Mouse (Mus musculus) E14TG2a.4 (cell line): ENCODE data around the gene Psmc6.

Experiments used
- H3K27me3 ChIP-seq: 2 replicates; pipeline ENCODE4 v1.6.1; 2014; ENCODE audit warnings: low read length, control low read depth; ENCODE audit not compliant: insufficient read depth
- H3K36me3 ChIP-seq: 2 replicates; pipeline ENCODE4 v1.6.1; 2014; ENCODE audit warnings: low read length, control low read depth; ENCODE audit not compliant: insufficient read depth
- H3K4me1 ChIP-seq: replicated peaks from 2 replicates; pipeline ENCODE4 v1.6.1; 2014; ENCODE audit warnings: low read depth, low read length, control low read depth
- H3K4me3 ChIP-seq: replicated peaks from 2 replicates; pipeline ENCODE4 v1.5.1; 2014; ENCODE audit warnings: mild to moderate bottlenecking, low read length
- H3K9me3 ChIP-seq: 2 replicates; pipeline ENCODE4 v1.6.1; 2014; ENCODE audit warnings: low read length, control low read depth
- CTCF ChIP-seq: conservative IDR thresholded peaks from 2 replicates; pipeline ENCODE4 v1.5.1; 2014; ENCODE audit warnings: low read length
- NANOG ChIP-seq: IDR thresholded peaks from 2 replicates; pipeline ENCODE4 v1.6.1; 2014; ENCODE audit warnings: borderline replicate concordance, low read length, mixed read lengths
- POU5F1 ChIP-seq: IDR thresholded peaks from 2 replicates; pipeline ENCODE4 v1.6.1; 2014; ENCODE audit warnings: low read length, borderline replicate concordance

Gene Psmc6

GRCm38 (mm10) chr14:45310101-45310500 lies 19.5 kb upstream of the Psmc6 start:
- peaks cover 20% of the 10 kb centered on the region for H3K36me3 ChIP-seq
- H3K4me3 ChIP-seq, result no peak overlapping the region
- H3K27me3 ChIP-seq, result no peaks in the 10 kb centered on the region
- no peaks in the 10 kb centered on the region for H3K9me3 ChIP-seq
- TF ChIP-seq POU5F1 (no peak), CTCF (no peak), NANOG (no peak)
- H3K4me1 ChIP-seq, result peaks cover 42% of the 10 kb centered on the region

DNA sequence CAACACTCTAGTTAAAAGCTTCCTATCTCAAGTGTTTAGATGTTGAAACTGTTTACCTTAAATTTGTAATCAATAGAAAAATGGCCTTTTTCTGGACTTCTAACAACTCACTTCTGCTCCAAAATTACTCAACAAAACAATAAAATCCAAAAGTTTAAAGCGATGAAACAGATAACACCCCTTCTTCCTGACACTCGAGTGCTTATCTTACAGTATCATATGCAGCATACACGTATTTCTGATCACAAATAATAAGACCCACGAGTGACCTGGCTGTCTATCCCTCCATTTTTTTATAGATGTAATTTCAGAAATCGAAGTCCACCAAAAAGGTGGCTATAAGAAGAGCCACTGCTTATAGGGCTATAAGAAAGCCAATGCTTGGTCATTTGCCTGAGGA lies 12.7 kb upstream of the Psmc6 start:
- peak overlapping the region; percentile 98 for H3K4me3 ChIP-seq
- peaks cover 7% of the 10 kb centered on the region; the same call in 1 of the 2 replicates for H3K36me3 ChIP-seq
- no peaks in the 10 kb centered on the region for H3K9me3 ChIP-seq
- H3K4me1 ChIP-seq, result peaks cover 45% of the 10 kb centered on the region
- H3K27me3 ChIP-seq, result no peaks in the 10 kb centered on the region
- no peak for TF ChIP-seq POU5F1
- TF ChIP-seq CTCF, result no peak
- no peak for TF ChIP-seq NANOG

- no peaks in the 10 kb centered on the region for H3K9me3 ChIP-seq
- H3K36me3 ChIP-seq, result peaks cover 7% of the 10 kb centered on the region; the same call in 1 of the 2 replicates
- H3K4me1 ChIP-seq, result peaks cover 41% of the 10 kb centered on the region
- peak overlapping the region; percentile 98 for H3K4me3 ChIP-seq
- H3K27me3 ChIP-seq, result no peaks in the 10 kb centered on the region
- TF ChIP-seq POU5F1 (no peak), NANOG (no peak), CTCF (no peak)
Observed at GRCm38 (mm10) chr14:45317921-45318411, 11.6 kb upstream of the Psmc6 start.

DNA sequence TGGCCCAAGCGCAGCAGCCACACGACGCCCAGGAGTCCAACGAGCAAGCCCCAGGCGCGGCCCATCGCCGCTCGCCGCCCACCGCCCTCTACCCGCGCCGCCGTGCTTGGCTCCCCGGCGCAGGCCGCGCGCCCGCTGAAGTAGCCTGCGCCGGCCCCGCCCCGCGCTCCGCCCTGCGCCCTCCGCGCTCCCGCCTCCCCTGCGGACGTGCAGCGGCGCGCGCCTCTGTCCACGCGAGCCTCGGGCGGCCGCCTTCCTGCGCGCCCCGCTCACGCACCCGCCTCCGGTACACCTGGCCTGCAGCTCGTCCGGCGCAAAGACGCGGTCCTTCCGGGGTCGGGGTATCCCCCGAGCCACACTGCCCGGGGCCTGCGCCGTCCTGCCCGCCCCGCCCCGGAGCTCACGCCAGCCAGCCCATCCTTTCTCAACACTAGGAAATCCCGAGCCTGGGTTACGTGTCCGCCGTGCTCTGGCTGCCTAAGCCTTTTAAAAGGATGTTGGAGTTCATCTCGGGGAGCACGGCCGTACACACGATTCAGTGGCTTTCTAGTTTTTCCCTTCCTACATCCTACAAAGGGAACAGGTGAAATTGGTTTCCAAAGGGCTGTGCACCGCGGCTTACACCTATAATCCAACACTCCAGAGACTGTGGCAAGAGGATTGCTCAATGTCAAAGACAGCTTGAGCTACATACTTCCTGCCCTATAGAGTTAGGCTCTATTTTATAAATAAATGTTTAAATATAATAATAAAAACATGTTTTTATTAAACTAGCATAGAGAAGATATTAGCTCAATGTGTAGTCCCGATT lies 11.0 kb upstream of the Psmc6 start, which contains the start of gene Ero1l:
TSS of gene Ero1l (minus strand) at position 346 of the 811 bp plus-strand sequence.
- H3K27me3 ChIP-seq, result no peaks in the 10 kb centered on the region
- peaks cover 36% of the 10 kb centered on the region for H3K4me1 ChIP-seq
- H3K4me3 ChIP-seq, result peak within 1 kb of the TSS; percentile 98
- H3K9me3 ChIP-seq, result no peaks in the 10 kb centered on the region
- peaks cover 3% of the 10 kb centered on the region; the same call in 1 of the 2 replicates for H3K36me3 ChIP-seq
- TF ChIP-seq CTCF (no peak), NANOG (no peak), POU5F1 (no peak)

DNA sequence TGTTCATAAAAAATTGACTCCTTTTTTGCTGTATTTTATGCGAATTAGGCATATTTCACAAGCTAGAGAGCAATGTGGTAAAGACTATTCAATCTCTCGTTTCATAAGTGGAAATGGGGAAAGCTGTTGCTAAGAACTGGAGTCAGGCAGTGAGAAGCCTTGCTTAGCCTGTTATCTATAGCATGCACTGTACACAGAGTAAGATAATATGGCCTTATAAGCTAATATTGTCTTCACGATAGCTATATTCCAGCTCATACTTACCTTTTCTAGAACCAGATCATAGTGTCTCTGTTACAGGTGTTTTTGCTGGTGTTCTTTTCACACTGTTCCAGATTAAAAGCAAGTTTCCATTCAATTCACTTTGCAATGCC lies 10.4 kb upstream of the Psmc6 start:
- Histone ChIP-seq H3K4me1 (peaks cover 31% of the 10 kb centered on the region), H3K9me3 (no peaks in the 10 kb centered on the region), H3K27me3 (no peaks in the 10 kb centered on the region), H3K36me3 (no peaks in the 10 kb centered on the region), H3K4me3 (peak overlapping the region; percentile 98; the same call in 1 of the 2 replicates)
- TF ChIP-seq POU5F1 (no peak), CTCF (no peak), NANOG (no peak)

GRCm38 (mm10) chr14:45320111-45320510 lies 9.5 kb upstream of the Psmc6 start:
- no peaks in the 10 kb centered on the region for H3K9me3 ChIP-seq
- no peaks in the 10 kb centered on the region for H3K27me3 ChIP-seq
- H3K36me3 ChIP-seq, result no peaks in the 10 kb centered on the region
- no peak overlapping the region for H3K4me3 ChIP-seq
- no peak for TF ChIP-seq NANOG
- no peak for TF ChIP-seq POU5F1
- TF ChIP-seq CTCF, result no peak
- peaks cover 29% of the 10 kb centered on the region for H3K4me1 ChIP-seq

DNA sequence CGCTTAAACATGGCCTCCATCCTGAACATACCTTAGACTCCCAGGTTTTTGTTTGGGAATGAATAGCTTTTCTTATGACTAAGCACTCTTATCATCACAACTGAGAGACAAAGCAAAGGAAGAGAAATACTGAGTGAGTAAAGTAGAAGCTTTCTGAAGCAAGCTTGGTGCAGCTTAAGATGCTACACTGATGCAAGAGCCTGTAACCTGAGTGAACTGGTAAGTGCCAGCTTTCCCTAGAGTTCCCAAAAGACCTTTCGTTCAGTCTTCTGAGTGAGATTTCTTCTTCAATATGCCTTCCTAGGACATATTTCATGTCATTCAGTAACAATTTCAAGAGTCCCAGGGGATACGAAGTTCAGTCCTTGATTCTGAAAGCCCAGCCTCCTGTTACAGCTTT lies 8.5 kb upstream of the Psmc6 start:
- Histone ChIP-seq H3K27me3 (no peaks in the 10 kb centered on the region), H3K4me3 (no peak overlapping the region), H3K4me1 (peaks cover 24% of the 10 kb centered on the region), H3K36me3 (no peaks in the 10 kb centered on the region), H3K9me3 (no peaks in the 10 kb centered on the region)
- TF ChIP-seq CTCF, result no peak

GRCm38 (mm10) chr14:45321622-45322021 lies 8.0 kb upstream of the Psmc6 start:
- H3K4me3 ChIP-seq, result no peak overlapping the region
- H3K27me3 ChIP-seq, result no peaks in the 10 kb centered on the region
- peaks cover 20% of the 10 kb centered on the region for H3K4me1 ChIP-seq
- TF ChIP-seq NANOG (no peak), POU5F1 (no peak), CTCF (no peak)
- no peaks in the 10 kb centered on the region for H3K36me3 ChIP-seq
- H3K9me3 ChIP-seq, result no peaks in the 10 kb centered on the region
